Mouse (Mus musculus) gastrocnemius, postnatal 25 days (tissue): ENCODE results near the gene Zdhhc21. TPM values are rescaled to one million over a fixed set of nuclear protein-coding genes. Genes with fewer than 3 reads are reported as not detected.
A peak's percentile ranks its signal among the peaks of the same experiment; 100 is the strongest.

Experiments
- DNase-seq: peaks from one replicate; pipeline ENCODE4 v3.0.0; 2022
- long read RNA-seq, 2 experiments: library from polyadenylated mRNA; stranded (forward); transcript quantifications; one replicate each; pipeline ENCODE4 v2.0.0; 2021
- total RNA-seq, 2 experiments: library from RNA; stranded (reverse); gene quantifications; 1 replicate in 1 of 2; 2 replicates in 1 of 2; pipeline ENCODE4 v1.2.3; 2021

Gene Zdhhc21
- total RNA-seq = 10 to 100 TPM; 10.8 to 13.1 TPM
- long read RNA-seq, experiment 1, partial matches to known transcripts = 0 of 2 reads
- long read RNA-seq, experiment 1, other reads (novel, unspliced or antisense) = 2 of 2 reads
- long read RNA-seq, experiment 2 = 0 reads

GRCm38 (mm10) chr4:82859131-82860125 lies at the start of gene Zdhhc21:
Zdhhc21 (minus strand) TSS chr4:82859958.
- peak; percentile 79 for DNase-seq

- DNase-seq = no peak
These were observed 35.5 kb upstream of the Zdhhc21 start for GRCm38 (mm10) chr4:82895227-82895626.

- no peak for DNase-seq
These were observed 32.5 kb upstream of the Zdhhc21 start for GRCm38 (mm10) chr4:82892247-82892646.

GRCm38 (mm10) chr4:82891566-82891965 lies 31.8 kb upstream of the Zdhhc21 start:
- DNase-seq = no peak

- DNase-seq = no peak
These were observed 31.3 kb upstream of the Zdhhc21 start for GRCm38 (mm10) chr4:82891049-82891448.

- no peak for DNase-seq
These were observed 30.8 kb upstream of the Zdhhc21 start for GRCm38 (mm10) chr4:82890585-82890984.

- DNase-seq = no peak
These were observed 26.4 kb upstream of the Zdhhc21 start for GRCm38 (mm10) chr4:82886148-82886547.

- no peak for DNase-seq
These were observed 25.8 kb upstream of the Zdhhc21 start for GRCm38 (mm10) chr4:82885535-82885913.

GRCm38 (mm10) chr4:82884636-82885534 lies 25.1 kb upstream of the Zdhhc21 start, which contains the start of gene Cer1:
Cer1 (minus strand) TSS chr4:82885148.
- DNase-seq = peak; percentile 20

GRCm38 (mm10) chr4:82882500-82882899 lies 22.7 kb upstream of the Zdhhc21 start:
- no peak for DNase-seq

GRCm38 (mm10) chr4:82881366-82881765 lies 21.6 kb upstream of the Zdhhc21 start:
- no peak for DNase-seq

GRCm38 (mm10) chr4:82880243-82880642 lies 20.5 kb upstream of the Zdhhc21 start:
- no peak for DNase-seq

GRCm38 (mm10) chr4:82879152-82879551 lies 19.4 kb upstream of the Zdhhc21 start:
- no peak for DNase-seq

- DNase-seq = no peak
These were observed 16.9 kb upstream of the Zdhhc21 start for GRCm38 (mm10) chr4:82876656-82877055.

- no peak for DNase-seq
These were observed 15.8 kb upstream of the Zdhhc21 start for GRCm38 (mm10) chr4:82875532-82875931.

GRCm38 (mm10) chr4:82874791-82875190 lies 15.0 kb upstream of the Zdhhc21 start:
- no peak for DNase-seq

GRCm38 (mm10) chr4:82872548-82872947 lies 12.8 kb upstream of the Zdhhc21 start:
- no peak for DNase-seq

- no peak for DNase-seq
These were observed 12.4 kb upstream of the Zdhhc21 start for GRCm38 (mm10) chr4:82872121-82872520.

- DNase-seq = no peak
These were observed 11.2 kb upstream of the Zdhhc21 start for GRCm38 (mm10) chr4:82870931-82871330.

- no peak for DNase-seq
These were observed 8.1 kb upstream of the Zdhhc21 start for GRCm38 (mm10) chr4:82867731-82868445.

GRCm38 (mm10) chr4:82867111-82867510 lies 7.4 kb upstream of the Zdhhc21 start:
- DNase-seq = no peak
